24 mouse cellular contexts compared by ENCODE assay signal in genomic region chr1:87471914-87472313, GRCm38 (mm10). TPM values are rescaled to one million over a fixed set of nuclear protein-coding genes. Genes with fewer than 3 reads are reported as not detected.
"Had no signal": no experiment of that assay in that cellular context is flagged by ENCODE, and none has a peak within 500 bp of the region (broad histone marks: within the 10 kb centered on the region; RNA-seq: fewer than 3 reads in every experiment).

No protein-coding gene starts in this region.

- H3K36me3 ChIP-seq: liver, embryonic 13.5 days; midbrain, embryonic 12.5 days; midbrain, embryonic 15.5 days; neural tube, embryonic 12.5 days; neural tube, embryonic 15.5 days; stomach, embryonic 15.5 days had no signal

- ATAC-seq: lung, postnatal 0 days; midbrain, embryonic 15.5 days had no signal

- H3K9me3 ChIP-seq: liver, embryonic 13.5 days; midbrain, embryonic 12.5 days; midbrain, embryonic 15.5 days; neural tube, embryonic 12.5 days; neural tube, embryonic 15.5 days; stomach, embryonic 15.5 days had no signal

- H3K9ac ChIP-seq: liver, embryonic 13.5 days; liver, postnatal 0 days; lung, embryonic 14.5 days; midbrain, embryonic 12.5 days; midbrain, embryonic 15.5 days; neural tube, embryonic 12.5 days; neural tube, embryonic 15.5 days; stomach, embryonic 15.5 days had no signal

- H3K4me3 ChIP-seq: layer of hippocampus, adult 2 months; liver, embryonic 13.5 days; midbrain, embryonic 12.5 days; midbrain, embryonic 15.5 days; neural tube, embryonic 12.5 days; neural tube, embryonic 15.5 days; stomach, embryonic 15.5 days had no signal

- H3K4me1 ChIP-seq: liver, embryonic 13.5 days; stomach, embryonic 15.5 days had no signal

- H3K27ac ChIP-seq: kidney, postnatal 0 days; layer of hippocampus, adult 2 months; liver, embryonic 13.5 days; macrophage; midbrain, embryonic 12.5 days; midbrain, embryonic 15.5 days; neural tube, embryonic 12.5 days; neural tube, embryonic 15.5 days; stomach, embryonic 15.5 days had no signal

- H3K4me2 ChIP-seq: liver, embryonic 13.5 days; lung, embryonic 14.5 days; midbrain, embryonic 12.5 days; midbrain, embryonic 15.5 days; neural tube, embryonic 12.5 days; neural tube, embryonic 15.5 days; stomach, embryonic 15.5 days had no signal

- DNase-seq: layer of hippocampus, adult 9-11 months; left cerebral cortex, postnatal 4 days; liver, embryonic 13.5 days; liver, postnatal 0 days; lung, embryonic 14.5 days; right cerebral cortex, adult 18-20 months; spleen, adult 18-20 months; thymus, adult 18-20 months; thymus, postnatal 14 days; thymus, postnatal 4 days had no signal

RNA-seq across cellular contexts. Expression of gene Snorc, which starts 1.8 kb away (rescaled TPM):
- total RNA-seq: layer of hippocampus, adult 2 months; left cerebral cortex, postnatal 4 days; liver, adult 2 months; megakaryocyte, adult 5-6 weeks had no signal
- polyA plus RNA-seq: intestine, embryonic 14.5 days; kidney, embryonic 14.5 days; kidney, postnatal 0 days; liver, embryonic 13.5 days; lung, embryonic 14.5 days; lung, postnatal 0 days; macrophage; midbrain, embryonic 12.5 days; neural tube, embryonic 12.5 days; stomach, embryonic 15.5 days; testis, adult 2 months had no signal

RNA-seq across cellular contexts. Expression of gene Neu2, which starts 37.8 kb away (rescaled TPM):
- total RNA-seq: megakaryocyte, adult 5-6 weeks had no signal
- polyA plus RNA-seq: macrophage; midbrain, embryonic 12.5 days; neural tube, embryonic 12.5 days had no signal
